In the genomic region with DNA sequence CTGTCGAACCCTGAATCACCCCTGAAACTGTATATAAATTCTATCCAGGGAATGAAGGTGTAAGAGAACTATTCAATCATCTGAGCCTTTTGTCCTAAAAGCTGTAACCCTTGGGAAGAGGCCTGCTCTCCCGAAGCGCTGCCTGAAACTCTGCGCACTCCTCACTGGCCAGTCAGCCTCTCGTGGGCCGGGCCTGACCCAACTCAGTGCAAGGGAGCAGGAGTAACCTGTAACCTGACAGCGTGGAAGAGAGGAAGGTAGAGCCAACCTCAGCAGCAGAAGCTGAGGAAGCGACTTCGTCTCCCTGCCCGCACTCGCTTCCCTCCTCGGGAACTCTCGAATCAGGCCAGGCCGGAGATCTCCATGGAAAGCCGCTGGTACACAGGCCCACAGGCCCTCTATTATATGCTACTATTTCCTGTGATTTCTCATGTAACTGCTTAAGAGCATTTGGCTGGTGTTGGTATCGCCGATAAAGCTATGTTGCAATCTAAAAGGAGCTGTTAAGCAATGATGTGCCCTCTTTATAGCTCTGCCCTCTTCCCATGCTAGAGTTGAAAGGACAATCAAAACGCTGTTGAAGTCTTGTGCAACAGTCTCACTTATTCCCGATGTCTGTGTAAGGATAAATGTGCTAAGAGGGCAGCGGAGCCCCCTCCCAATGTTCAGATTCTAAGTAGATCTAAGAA, we compare ENCODE assay signal across 23 mouse cellular contexts. TPM values are rescaled to one million over a fixed set of nuclear protein-coding genes. Genes with fewer than 3 reads are reported as not detected.
DNase-seq lines count a peak whose midpoint lies in the region; ATAC-seq lines count a peak whose summit lies in the region.
"Had no signal": no experiment of that assay in that cellular context is flagged by ENCODE, and none has a peak within 500 bp of the region (broad histone marks: within the 10 kb centered on the region; RNA-seq: fewer than 3 reads in every experiment).

No protein-coding gene starts in this region.

- 80% methylated on average over 20 of the region's 20 CpGs for WGBS in lung, embryonic 15.5 days
- 84% methylated on average over 20 of the region's 20 CpGs for WGBS in kidney, embryonic 15.5 days

- H3K4me1 ChIP-seq in brown adipose tissue, adult 24 weeks (ENCODE audit: control insufficient read depth, insufficient read depth, insufficient read length, low read length): peaks cover 4% of the 10 kb centered on the region
- no peaks in the 10 kb centered on the region for H3K4me1 ChIP-seq in lung, embryonic 15.5 days
- H3K4me1 ChIP-seq in kidney, embryonic 15.5 days: no peaks in the 10 kb centered on the region
- H3K4me1 ChIP-seq: embryonic facial prominence, embryonic 15.5 days; forebrain, embryonic 12.5 days; hindbrain, embryonic 13.5 days; limb, embryonic 15.5 days had no signal

- H3K27me3 ChIP-seq in lung, embryonic 15.5 days: no peaks in the 10 kb centered on the region
- H3K27me3 ChIP-seq in kidney, embryonic 15.5 days: no peaks in the 10 kb centered on the region
- H3K27me3 ChIP-seq: embryonic facial prominence, embryonic 15.5 days; forebrain, embryonic 12.5 days; hindbrain, embryonic 13.5 days; limb, embryonic 15.5 days had no signal

- H3K36me3 ChIP-seq in lung, embryonic 15.5 days: no peaks in the 10 kb centered on the region
- H3K36me3 ChIP-seq in kidney, embryonic 15.5 days: no peaks in the 10 kb centered on the region
- H3K36me3 ChIP-seq: embryonic facial prominence, embryonic 15.5 days; forebrain, embryonic 12.5 days; hindbrain, embryonic 13.5 days; limb, embryonic 15.5 days had no signal

- no peak overlapping the region for H3K9ac ChIP-seq in lung, embryonic 15.5 days
- H3K9ac ChIP-seq in kidney, embryonic 15.5 days: no peak overlapping the region
- H3K9ac ChIP-seq: embryonic facial prominence, embryonic 15.5 days; forebrain, embryonic 12.5 days; hindbrain, embryonic 13.5 days; limb, embryonic 15.5 days; liver, postnatal 0 days had no signal

- ATAC-seq in lung, embryonic 15.5 days (ENCODE audit: borderline replicate concordance, extremely low read depth, low FRiP score, low TSS enrichment): peak; percentile 36; the same call in 1 of the 2 replicates
- no peak for ATAC-seq in kidney, embryonic 15.5 days (replicated peaks; ENCODE audit: low FRiP score)
- ATAC-seq: inflammation-experienced regulatory T-cells, adult 6 months; liver, postnatal 0 days had no signal

- H3K9me3 ChIP-seq in lung, embryonic 15.5 days: no peaks in the 10 kb centered on the region
- H3K9me3 ChIP-seq in kidney, embryonic 15.5 days (replicated peaks): no peaks in the 10 kb centered on the region
- H3K9me3 ChIP-seq: embryonic facial prominence, embryonic 15.5 days; forebrain, embryonic 12.5 days; hindbrain, embryonic 13.5 days; limb, embryonic 15.5 days had no signal

- intact Hi-C loops in left cerebral cortex, postnatal 25 days (cut with DNase I): no loop called here

- H3K27ac ChIP-seq in brown adipose tissue, adult 24 weeks (replicated peaks; ENCODE audit: low read depth, low read length): peak overlapping the region; percentile 46
- H3K27ac ChIP-seq in lung, embryonic 15.5 days: no peak overlapping the region
- H3K27ac ChIP-seq in kidney, embryonic 15.5 days: no peak overlapping the region
- H3K27ac ChIP-seq: embryonic facial prominence, embryonic 15.5 days; forebrain, embryonic 12.5 days; hindbrain, embryonic 13.5 days; layer of hippocampus, adult 2 months; limb, embryonic 15.5 days had no signal

- no peak overlapping the region for H3K4me3 ChIP-seq in brown adipose tissue, adult 24 weeks (ENCODE audit: insufficient read depth, low read depth, low read length)
- no peak overlapping the region for H3K4me3 ChIP-seq in lung, embryonic 15.5 days
- no peak overlapping the region for H3K4me3 ChIP-seq in kidney, embryonic 15.5 days (replicated peaks)
- H3K4me3 ChIP-seq: embryonic facial prominence, embryonic 15.5 days; forebrain, embryonic 12.5 days; hindbrain, embryonic 13.5 days; layer of hippocampus, adult 2 months; limb, embryonic 15.5 days had no signal

- DNase-seq in fibroblast of lung, adult 2 months (ENCODE audit: low read depth): peak; percentile 17
- peak; percentile 8 to 36 for DNase-seq in lung, postnatal 4 days
- DNase-seq in testis, postnatal 14 days (ENCODE audit: low spot score): no peak
- DNase-seq in left cerebral cortex, postnatal 25 days (ENCODE audit: low spot score in 2 of 2): no peak
- DNase-seq: adrenal gland, postnatal 14 days; cerebellum, adult 11-12 months; cerebellum, postnatal 25 days; gastrocnemius, postnatal 25 days; heart, postnatal 14 days; kidney, postnatal 14 days; liver, postnatal 0 days; retina, postnatal 1 day had no signal

- H3K4me2 ChIP-seq in lung, embryonic 15.5 days: no peak overlapping the region
- no peak overlapping the region for H3K4me2 ChIP-seq in kidney, embryonic 15.5 days
- H3K4me2 ChIP-seq: embryonic facial prominence, embryonic 15.5 days; forebrain, embryonic 12.5 days; heart, embryonic 11.5 days; hindbrain, embryonic 13.5 days; limb, embryonic 15.5 days; midbrain, embryonic 11.5 days had no signal

RNA-seq across cellular contexts. Expression of gene Tbc1d4, which starts 60.0 kb away (rescaled TPM):
- polyA plus RNA-seq in brown adipose tissue, adult 24 weeks (2012; ENCODE audit: insufficient read depth, insufficient read length, missing spikeins): 25.0 and 28.3 TPM in 2 replicates
- 12.5 and 12.9 TPM in 2 replicates for polyA plus RNA-seq in lung, embryonic 15.5 days (2015; fragmentation: Nextera tagmentation; extraction: Ambion mirVana)
- polyA plus RNA-seq in kidney, embryonic 15.5 days (2015; fragmentation: Nextera tagmentation; extraction: Ambion mirVana): 20.1 and 20.4 TPM in 2 replicates
- total RNA-seq in left cerebral cortex, postnatal 25 days (2021): 10 to 100 TPM in 1 of 2 experiments, 1 to 10 TPM in 1; 7.2 to 10.4 TPM

Comparison
In these comparisons a context has a peak if more than half of its experiments do, and no peak if none do; other contexts are left out.
1. DNase-seq: peak in fibroblast of lung, adult 2 months (single experiment) and lung, postnatal 4 days (2 of 2); none in testis, postnatal 14 days (single experiment) and left cerebral cortex, postnatal 25 days (0 of 2).